Mouse (Mus musculus) layer of hippocampus, postnatal 14 days (tissue): ENCODE measurements around the gene Serpine3. TPM values are rescaled to one million over a fixed set of nuclear protein-coding genes. Genes with fewer than 3 reads are reported as not detected.

ENCODE experiments used
- DNase-seq, 2 experiments: peaks; one replicate each; pipeline ENCODE4 v3.0.0; 2021 to 2022; ENCODE audit warnings: low spot score in 2 of 2, mixed read lengths in 1 of 2
- total RNA-seq, 2 experiments: library from RNA; stranded (reverse); gene quantifications; 2 replicates each; pipeline ENCODE4 v1.2.3; 2021

The Serpine3 gene
- total RNA-seq, 2 experiments from 2014 or later, result not detected

- DNase-seq, result no peak
Measured at GRCm38 (mm10) chr14:62735646-62736045, 72.2 kb downstream of the Serpine3 start.

Other genes with a start within 250 kb of the Serpine3 start
- under 1 TPM; 0.39 to 0.64 TPM for gene Gucy1b2, start 207.4 kb upstream of the Serpine3 start, total RNA-seq
- gene Fam124a, start 107.9 kb upstream of the Serpine3 start, total RNA-seq, result 10 to 100 TPM; 19.4 to 21.8 TPM
- gene Gm4131, start 96.7 kb upstream of the Serpine3 start, total RNA-seq, result not detected
- 10 to 100 TPM; 40.6 to 44.9 TPM for gene Ints6, start 97.5 kb downstream of the Serpine3 start, total RNA-seq
- gene Wdfy2, start 174.0 kb downstream of the Serpine3 start, total RNA-seq, result 10 to 100 TPM; 14.6 TPM